Mouse (Mus musculus): ENCODE data around the gene Rbfox1.

Rbfox1 gene

DNA sequence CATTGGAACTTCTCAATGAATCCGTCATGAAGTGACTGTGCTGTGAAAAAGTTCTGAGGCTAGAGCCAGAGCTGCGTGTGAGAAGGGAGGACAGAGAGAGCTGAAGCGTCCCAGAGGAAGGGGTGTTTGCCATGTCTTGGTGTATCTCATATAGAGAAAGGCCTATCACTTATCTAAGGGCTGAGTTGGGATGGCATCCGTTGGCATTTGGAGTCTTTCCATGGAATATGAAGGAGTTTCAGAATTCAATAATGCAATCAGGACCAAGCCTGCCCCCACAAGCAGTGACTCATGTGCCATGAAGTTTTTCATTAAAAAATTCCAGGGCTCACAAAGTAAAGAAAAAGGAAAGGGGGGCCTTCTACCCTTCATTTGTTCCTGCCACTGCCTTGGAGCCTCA is 112.0 kb downstream of the Rbfox1 start:
- no peak for DNase-seq

DNA sequence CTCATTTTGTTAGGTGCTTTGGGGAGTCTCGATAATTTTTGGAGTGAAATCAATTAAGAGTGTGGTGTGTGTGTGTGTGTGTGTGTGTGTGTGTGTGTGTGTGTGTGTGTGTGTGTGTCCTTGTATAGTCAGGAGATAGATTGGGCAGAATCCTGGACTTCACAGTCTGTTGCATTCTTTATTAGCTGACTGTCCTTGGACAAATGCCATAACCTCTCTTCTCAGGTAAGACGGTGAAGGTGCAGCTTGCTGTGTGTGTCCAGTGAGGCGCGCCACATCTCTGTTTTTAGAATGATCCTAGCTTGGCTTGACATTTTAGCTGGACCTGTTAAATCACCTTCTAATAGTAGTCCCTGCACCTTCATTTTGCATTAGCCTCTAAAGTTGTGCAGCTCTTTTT is 112.5 kb downstream of the Rbfox1 start:
- no peak for DNase-seq

DNA sequence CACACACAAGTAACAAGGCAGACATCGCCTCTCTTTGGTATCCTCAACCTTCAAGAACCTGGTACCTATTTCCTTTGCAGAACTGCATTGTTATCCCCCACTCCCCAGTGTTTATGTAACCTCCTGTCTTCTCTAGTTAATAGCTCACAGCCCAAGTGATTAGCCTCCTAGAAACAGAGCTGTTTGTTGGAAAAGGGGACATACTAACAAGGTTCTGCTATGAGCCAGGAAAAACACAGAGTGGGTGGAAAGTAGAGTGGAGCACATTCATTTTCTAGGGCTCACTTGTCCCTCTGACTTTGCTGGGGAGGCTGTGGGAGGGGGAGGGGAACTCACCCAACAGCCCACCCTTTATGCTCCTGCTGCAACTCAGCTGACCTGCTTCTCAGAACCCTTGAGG is 114.9 kb downstream of the Rbfox1 start:
- DNase-seq = peak; percentile 76

DNA sequence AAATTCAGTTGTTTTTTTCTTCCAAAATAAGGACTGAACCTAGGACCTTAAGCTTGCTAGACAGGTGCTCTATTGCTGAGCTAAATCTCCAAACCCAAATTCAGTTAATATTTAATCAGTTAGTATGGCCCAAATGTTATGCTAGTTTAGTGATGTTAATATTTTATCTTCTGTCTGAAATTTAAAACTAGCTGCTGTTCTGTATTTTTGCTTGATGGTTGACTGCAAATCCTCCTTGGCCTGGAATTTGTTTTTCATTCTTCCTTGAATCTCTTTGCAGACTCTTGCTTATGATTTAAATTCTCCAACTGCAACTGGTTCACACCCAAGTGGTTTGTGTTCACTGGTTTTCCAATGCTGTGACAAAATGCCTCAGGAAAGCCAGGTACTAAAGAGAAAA is 121.8 kb downstream of the Rbfox1 start:
- no peak for DNase-seq

DNA sequence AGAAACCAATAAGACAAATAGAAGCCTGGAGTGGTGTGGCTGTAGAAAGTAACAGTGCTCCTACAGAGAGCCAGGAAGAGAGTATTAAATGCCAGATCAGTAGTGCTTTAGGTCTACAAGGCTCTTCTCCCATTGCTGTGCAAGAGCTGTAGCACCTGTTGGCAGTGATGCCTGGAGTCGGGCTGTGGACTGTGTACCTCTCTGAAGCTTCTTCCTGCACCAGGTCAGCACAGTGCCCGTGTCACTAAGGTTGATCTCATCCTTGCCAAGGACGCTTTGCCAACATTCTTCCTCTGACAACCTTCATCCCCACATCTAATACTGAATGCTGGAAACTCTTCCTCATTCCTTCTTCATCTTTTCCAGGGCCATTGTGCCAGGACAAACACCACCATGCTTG is 127.7 kb downstream of the Rbfox1 start:
- DNase-seq = no peak

DNA sequence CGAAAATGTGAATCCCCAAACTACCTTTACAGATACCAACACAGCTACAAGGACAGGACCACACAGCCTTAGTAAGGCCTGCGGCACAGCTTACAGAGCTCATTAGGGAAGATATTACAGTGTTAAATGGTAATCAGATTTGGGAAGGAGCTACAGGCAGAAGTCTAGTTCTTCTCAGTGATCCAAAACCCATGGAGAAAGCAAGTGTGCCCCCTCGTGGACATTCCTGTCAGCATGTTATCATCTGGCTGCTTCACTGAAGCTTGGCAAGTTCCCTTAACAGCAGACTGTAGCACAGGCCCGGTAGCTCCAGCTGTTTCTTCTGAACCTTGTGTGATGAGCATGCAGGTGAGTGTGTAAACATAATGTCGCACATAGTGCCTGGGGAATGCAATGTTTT is 133.5 kb downstream of the Rbfox1 start:
- DNase-seq = no peak

DNA sequence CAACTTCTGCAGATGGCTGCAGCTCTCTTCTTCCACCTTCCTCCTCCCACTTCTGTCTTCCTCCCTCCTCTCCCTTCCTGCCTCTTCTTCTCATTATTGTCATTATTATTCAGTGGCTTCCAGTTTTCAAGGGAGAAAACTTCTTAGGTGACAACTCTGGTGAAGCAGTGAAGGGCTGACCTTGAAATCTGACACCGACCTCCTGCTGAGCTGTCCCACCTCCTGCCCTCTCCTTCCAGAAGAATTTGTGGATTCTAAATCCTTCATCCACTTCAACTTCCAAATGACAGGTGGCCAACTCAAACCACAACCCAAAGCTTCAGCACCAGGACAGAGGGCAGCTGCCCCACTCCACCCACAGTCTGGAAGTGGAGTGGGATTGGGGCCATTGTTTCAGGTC is 134.2 kb downstream of the Rbfox1 start:
- DNase-seq = no peak

DNA sequence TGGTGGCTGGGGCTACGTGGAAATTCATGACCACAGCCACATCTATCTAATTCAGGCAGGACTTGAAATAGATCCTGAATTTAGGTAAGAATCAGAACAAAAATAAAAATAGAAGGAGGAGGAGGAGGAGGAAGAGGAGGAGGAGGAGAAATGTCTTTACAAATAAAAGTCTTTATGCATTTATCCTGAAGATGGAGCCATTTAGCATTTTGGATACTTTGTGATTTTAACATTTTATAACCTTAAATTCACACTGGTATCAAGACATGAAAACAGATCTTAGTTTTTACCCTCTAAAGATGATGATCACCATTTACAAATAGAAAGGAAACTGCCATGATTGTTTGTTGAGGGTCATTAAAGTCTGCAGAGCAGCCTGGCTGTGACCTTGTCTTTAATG is 146.1 kb downstream of the Rbfox1 start:
- no peak for DNase-seq

DNA sequence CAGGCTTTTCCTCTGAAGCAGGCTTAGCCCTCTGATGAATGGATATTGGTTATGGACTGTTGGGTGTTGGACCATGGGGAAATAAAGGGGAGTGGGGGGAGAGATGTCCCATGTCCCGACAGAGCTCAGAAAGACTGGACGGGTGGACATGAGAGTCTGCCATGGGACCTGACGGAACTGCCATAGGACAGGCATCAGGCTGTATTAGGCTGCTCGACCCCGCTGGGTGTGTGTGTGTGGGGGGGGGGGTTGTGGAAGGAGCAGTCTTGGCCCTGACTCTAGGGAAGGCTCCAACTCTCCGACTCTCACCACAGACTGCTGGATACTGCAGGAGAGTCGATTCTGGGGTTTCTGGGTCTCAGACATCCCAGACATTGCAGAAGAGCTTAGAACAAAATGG is 147.4 kb downstream of the Rbfox1 start:
- peak; percentile 24 for DNase-seq

DNA sequence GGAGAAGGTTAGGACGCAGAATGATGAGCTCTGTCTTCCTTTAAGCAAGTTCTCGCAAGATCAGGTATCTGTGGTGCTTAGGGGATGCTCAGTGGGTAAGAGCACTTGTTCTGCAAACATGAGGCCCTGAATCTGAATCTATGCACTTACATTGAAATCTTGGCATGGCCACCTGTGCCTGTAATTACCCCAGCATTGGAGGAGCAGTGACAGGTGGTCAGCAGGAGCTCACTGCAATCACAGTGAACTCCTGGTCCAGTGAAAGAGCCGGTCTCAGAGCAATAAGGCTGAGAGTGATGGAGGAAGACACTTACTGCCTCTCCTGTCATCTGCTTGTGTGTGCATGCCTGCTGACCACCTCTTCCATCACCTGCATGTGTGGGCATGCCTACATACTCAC is 149.7 kb downstream of the Rbfox1 start:
- DNase-seq = no peak

DNA sequence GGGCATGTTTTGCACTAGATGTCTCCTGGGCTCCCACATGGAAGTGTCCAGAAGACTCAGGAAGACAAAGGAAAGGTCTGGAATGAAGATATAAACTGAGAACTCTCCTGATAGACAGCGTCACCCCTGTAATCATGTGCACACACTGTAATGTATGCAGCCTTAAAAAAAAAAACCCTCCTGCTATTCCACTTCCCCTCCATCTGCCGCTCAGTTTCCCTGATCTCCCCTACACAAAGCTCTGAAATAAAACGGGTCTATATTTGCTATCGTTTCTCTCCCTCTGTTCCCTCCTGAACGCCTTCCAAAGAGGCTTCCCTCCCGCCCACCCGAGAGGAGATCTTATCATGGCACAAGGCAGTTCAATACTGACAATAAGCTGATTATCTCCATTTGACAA is 151.9 kb downstream of the Rbfox1 start:
- no peak for DNase-seq

DNA sequence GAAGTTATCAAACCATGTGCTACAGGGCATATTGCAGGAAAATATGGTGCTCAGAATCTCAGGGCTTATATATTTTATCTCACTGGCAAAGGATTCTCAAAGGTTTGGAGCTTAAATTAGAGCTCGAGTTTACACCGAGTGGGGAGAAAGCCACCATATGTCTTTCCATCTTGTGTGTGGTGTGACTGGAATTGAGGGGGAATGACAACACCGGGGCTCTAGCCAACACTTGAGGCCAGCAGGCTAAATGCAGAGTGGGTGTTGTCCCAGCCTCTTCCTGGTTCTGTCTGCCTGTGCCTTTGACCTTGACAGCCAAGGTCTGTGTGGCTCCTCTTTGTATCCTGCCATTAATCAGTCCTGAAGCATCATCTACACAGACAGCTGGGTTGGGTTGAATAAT is 157.6 kb downstream of the Rbfox1 start:
- peak; percentile 67 for DNase-seq

DNA sequence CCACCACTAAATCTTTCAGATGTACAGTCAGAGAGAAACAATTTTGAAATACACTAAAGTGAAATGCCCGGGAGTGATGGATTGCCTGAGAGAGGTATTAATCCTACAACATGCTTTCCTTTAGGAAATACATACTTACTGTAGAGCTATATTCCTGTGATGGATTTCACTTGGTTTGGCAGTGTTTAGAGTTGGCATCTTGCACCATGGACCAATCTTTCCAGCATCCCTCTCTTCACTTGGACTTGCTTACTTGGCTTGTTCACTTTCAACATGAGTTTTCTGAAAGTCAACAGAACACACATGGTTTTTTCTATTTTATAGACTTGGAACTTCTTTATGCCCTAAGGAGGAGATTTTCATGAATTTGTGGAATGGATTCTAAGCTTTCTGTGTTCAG is 163.4 kb downstream of the Rbfox1 start:
- DNase-seq = peak; percentile 7

DNA sequence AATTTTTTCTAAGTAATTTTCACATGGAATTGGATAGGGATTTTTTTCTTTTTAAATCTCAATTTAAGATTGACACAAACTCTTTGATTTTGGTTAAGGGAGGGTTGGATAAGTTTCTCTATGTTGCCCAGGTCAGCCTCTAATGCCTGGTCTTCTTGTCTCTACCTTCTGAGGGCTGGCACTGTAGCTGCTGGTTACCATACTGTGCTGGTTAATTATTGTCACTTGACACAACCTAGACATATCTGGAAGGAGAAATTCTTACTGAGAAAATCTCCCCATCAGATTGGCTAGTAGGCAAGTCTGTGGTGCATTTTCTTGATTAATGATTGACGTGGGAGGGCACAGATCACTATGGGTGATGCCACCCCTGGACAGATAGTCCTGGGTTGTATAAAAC is 177.3 kb downstream of the Rbfox1 start:
- DNase-seq = no peak

DNA sequence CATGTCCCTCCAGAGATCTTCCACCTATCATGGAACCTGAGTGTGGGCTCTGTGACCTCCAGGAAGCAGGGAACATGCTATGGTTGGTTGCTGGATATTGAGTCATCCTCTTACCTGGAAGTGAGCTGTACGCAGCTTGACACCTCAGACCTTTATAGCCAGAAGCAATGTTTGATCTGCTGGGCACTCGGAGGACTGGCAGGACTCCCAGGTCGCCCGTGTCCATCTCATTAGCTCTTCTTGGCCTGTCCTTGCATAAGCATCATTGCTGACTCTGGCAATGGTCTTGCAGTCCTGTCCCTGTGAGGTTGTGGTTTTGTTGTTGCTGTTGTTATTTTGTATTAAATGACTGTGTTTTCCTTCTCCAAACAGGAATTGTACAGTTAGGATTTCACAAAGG is 180.3 kb downstream of the Rbfox1 start:
- DNase-seq = no peak

DNA sequence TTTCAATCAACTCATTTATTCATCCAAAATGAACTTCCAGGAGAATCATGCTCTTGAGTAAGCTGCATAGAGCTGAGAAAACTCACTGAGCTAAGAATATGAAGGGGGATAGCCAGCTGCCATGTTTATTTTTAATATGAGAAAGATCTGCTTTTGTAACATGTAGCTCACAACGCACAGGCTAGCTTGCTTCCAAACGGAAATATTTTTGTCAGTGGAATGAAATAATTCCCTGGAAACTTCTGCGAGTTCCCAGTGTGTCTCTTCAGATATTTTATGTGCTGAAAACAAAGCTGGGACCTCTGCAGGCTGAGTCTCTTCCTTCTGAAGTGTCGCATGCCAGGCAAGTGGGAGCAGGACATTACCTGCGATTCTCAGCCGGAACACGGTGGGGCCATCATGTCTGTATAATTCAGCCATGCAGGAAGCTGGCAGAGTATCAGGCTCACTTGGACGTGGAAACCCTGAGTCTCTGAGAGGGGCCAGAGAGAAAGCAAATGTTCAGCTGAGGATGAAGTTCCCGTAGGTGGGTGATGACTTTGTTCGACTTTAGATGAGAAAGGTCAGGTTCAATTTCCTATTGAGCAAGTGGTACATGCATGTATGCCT is 190.4 kb downstream of the Rbfox1 start:
- no peak for DNase-seq

DNA sequence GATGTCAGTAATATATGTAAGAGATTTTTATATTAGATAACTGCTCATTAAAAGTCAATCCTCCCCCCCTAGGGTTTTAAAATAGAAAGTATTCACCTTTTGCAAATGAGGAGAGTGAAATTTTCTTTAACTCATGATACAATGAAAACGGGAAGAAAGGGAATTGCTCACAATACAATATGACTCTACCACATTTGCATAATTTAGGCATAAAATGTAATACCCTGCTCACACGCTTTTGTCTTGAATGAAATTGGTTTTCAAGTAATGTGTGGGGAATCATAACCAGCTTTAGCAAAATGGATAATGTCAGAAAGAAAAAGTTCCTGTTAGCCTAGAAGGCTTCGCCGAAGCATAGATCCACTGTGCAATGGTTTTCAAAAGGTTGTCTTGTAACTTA is 193.9 kb downstream of the Rbfox1 start:
- no peak for DNase-seq

DNA sequence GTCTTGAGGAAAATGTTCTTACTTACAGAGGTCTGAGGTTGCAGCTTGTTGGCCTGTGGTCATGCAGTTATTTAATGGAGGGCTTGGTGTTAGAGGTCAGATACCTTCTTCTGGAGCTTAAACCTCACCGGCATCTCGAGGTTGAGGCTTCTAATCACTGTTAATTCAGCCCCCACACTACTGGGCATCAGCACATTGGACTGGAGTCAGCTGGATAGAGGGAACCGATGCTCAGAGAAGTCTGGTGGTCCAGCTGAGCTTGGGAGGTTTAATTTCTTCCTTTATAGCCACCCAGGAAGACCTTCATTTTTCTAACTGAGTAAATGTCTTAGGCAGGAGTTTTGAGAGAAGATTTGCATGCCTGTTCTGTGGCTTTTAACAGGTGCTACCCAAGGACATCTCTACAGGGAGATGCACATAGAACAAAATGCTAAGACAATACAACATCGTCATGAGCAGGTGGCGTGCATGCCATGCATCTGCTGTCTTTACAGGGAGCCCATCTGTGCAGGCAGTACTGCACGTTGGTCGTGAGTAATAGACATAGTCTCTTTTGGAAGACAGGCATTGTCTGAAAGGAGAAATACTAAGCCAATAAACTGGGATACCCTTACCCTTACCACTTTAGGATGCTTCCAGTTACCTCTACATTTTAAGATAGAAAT is 199.7 kb downstream of the Rbfox1 start:
- no peak for DNase-seq

DNA sequence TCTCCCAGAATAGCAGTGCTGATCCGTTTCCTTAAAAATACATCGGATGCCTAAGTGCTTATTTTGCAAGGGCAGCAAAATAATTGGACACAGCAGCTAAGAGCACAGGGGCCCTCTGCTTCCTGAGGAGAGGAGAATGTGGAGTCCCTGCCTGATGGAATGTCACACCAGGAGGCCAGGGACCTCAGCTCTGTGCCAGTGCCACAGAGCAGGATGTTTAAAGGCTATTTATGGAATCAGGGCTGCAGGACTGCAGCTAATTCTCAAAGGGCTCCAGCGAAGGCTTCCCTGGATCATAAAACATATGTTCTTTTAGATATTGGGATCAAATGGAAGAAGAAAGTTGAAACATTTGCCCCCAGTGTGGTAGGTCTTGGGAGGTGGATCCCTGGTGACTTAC is 201.0 kb downstream of the Rbfox1 start:
- DNase-seq = peak; percentile 93

DNA sequence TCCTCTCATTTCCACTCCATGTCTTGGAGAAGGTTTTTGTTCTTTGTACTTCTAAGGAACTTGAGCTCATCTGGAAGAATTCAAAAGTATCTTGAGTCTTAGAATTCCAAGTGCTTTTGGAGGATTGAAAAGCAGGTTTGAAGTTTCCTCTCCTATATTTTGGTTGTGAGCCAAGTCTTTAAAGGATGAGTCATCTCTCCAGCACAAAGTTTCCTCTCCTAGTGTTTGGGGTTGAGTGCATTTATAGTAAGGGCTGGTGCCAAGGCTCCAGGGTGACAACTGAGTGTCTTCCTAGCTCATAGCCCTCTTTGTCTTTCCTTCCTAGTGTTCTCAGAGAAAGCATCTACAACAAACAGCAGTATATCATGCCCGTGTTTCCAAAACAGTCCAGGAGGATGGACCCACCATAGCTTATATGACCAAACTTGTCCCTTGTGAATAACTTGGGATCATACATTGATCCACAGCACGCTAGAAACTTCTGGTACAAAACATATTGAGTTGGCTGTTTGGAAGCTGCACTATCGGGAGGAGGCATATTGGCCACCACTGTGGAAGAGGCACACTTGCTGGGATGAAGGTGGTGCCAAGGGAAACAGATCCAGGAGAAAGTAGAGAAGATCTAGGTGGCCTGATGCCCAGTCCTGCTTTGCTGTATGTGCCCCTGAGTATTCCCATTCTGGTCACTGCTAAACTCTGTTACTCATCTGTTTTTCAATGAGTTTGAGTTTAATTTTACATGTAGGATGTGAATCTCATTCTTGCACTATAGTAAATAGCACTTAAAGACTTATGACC is 206.4 kb downstream of the Rbfox1 start:
- peak; percentile 31 for DNase-seq

DNA sequence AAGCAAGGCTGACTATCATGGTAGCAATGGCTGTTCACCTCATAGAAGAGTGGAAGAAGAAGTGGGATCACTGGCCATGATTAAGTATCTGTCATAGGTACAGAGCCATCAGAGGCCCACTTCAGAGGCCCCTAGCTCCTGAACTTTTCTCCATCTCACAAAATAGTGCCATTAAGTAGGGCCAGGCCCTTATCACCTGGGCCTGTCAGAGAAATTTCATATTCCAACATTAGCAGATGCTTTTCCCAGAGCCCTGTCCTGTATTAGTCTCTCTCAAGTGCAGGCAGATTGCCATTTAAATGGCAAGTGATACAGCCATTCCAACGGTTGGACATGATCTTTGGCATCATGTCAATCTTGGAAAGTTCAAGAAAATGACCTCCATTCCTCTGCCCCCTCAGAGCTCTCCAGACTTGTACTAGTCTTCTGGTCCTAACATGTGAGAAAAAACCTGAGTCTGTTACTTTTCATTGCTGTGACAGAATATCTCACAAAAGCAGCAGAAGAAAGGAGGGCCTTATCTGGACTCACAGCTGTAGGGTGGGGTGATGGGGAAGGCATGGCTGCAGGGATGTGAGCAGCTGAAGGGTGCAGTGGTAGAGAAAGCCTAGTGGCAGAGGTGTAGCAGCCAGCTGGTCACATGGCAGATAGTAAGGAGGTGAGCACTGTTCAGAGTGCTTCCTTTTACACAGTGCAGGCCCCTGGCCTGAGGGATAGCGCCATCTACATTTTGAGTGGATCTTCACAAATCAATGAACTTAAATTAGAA is 210.6 kb downstream of the Rbfox1 start:
- peak; percentile 76 for DNase-seq

DNA sequence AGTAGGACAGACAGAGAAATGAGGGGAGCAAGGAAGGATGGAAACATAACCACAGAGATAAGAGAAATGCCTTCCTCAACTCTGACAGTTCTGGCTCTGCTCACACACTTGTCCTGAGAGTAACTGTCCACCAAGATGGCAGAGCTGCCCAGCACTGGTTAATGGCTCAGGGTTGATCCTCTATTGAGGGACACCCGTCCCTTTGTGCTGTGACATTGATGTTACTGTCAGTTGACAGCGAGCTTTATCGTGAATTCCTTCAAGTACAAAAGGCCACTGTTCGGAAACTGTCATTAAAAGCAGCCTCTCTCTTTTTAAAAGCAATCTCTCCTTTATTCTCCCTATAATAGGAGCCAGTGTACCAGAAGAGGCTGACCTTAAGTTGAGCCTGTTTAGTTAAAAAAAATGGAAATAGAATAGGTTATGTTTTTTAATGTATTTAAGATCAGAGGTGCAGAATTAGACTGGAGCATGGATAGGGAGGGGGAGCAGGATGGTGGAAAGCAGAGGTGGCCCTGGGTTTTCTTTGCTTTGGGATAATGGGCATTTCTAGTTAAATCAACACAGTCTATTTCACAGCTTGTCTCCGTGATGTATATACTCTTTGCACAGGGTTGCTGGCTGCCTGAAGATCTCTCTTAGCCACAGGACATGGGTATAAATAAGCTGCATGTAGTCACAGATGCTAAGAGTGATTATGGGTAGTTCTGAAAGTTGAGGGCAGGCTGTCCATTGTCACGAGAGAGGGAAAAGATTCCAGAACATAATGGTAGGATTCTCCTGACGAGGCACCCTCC is 212.3 kb downstream of the Rbfox1 start:
- peak; percentile 29 for DNase-seq

DNA sequence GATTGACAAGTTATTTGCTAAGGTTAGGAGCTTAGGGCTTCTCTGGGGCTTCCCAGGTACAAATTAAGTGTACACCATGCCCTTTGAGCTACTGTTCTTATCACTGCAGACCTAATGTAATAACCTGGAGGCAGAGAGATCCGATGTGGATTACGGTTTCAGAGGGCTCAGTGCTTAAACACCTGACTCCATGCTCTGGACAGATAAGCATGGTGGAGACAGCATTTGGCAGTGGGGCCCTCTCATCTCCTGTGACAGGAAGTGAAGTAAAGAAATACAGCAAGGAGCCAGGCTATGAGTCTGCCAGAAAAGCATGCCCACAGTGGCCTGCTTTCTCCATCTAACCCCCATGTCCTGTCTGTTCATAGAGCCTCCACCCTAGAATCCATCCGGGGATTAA is 213.0 kb downstream of the Rbfox1 start:
- DNase-seq = peak; percentile 37
